Mouse (Mus musculus): ENCODE measurements around the gene Slc6a11. TPM values are rescaled to one million over a fixed set of nuclear protein-coding genes. Genes with fewer than 3 reads are reported as not detected.
A peak's percentile ranks its signal among the peaks of the same experiment; 100 is the strongest.

The Slc6a11 gene
- total RNA-seq, 2 experiments from 2014 or later: 86.7 to 88.2 TPM

- H3K4me3 ChIP-seq: no peak overlapping the region
- H3K27ac ChIP-seq: peak overlapping the region; percentile 37
- no peak for TF ChIP-seq CTCF (conservative IDR thresholded peaks at IDR 0.05)
- peak; percentile 40 to 43 for DNase-seq (ENCODE audit: low spot score in 2 of 2)
These were observed 123.9 kb downstream of the Slc6a11 start for GRCm38 (mm10) chr6:114254927-114255326.

GRCm38 (mm10) chr6:114257762-114258361, 126.8 kb downstream of the Slc6a11 start:
- no peak for DNase-seq (ENCODE audit: low spot score in 2 of 2)
- no peak overlapping the region for H3K4me3 ChIP-seq
- H3K27ac ChIP-seq: no peak overlapping the region
- no peak for TF ChIP-seq CTCF (conservative IDR thresholded peaks at IDR 0.05)

- DNase-seq (ENCODE audit: low spot score in 2 of 2): no peak
- no peak for TF ChIP-seq CTCF (conservative IDR thresholded peaks at IDR 0.05)
- no peak overlapping the region for H3K27ac ChIP-seq
- no peak overlapping the region for H3K4me3 ChIP-seq
These were observed 127.7 kb downstream of the Slc6a11 start for GRCm38 (mm10) chr6:114258661-114259193.

GRCm38 (mm10) chr6:114261609-114262008, 130.6 kb downstream of the Slc6a11 start:
- TF ChIP-seq CTCF (conservative IDR thresholded peaks at IDR 0.05): no peak
- DNase-seq (ENCODE audit: low spot score in 2 of 2): no peak
- Histone ChIP-seq H3K4me3 (no peak overlapping the region), H3K27ac (no peak overlapping the region)

GRCm38 (mm10) chr6:114264010-114264409, 133.0 kb downstream of the Slc6a11 start:
- H3K4me3 ChIP-seq: no peak overlapping the region
- H3K27ac ChIP-seq: no peak overlapping the region
- TF ChIP-seq CTCF (conservative IDR thresholded peaks at IDR 0.05): no peak
- DNase-seq (ENCODE audit: low spot score in 2 of 2): no peak

GRCm38 (mm10) chr6:114264426-114264825, 133.4 kb downstream of the Slc6a11 start:
- TF ChIP-seq CTCF (conservative IDR thresholded peaks at IDR 0.05): no peak
- H3K4me3 ChIP-seq: no peak overlapping the region
- no peak overlapping the region for H3K27ac ChIP-seq
- no peak for DNase-seq (ENCODE audit: low spot score in 2 of 2)

- Histone ChIP-seq H3K4me3 (no peak overlapping the region), H3K27ac (no peak overlapping the region)
- DNase-seq (ENCODE audit: low spot score in 2 of 2): no peak
- TF ChIP-seq CTCF (conservative IDR thresholded peaks at IDR 0.05): no peak
These were observed 135.2 kb downstream of the Slc6a11 start for GRCm38 (mm10) chr6:114266273-114266672.

GRCm38 (mm10) chr6:114267979-114268378, 136.9 kb downstream of the Slc6a11 start:
- H3K27ac ChIP-seq: no peak overlapping the region
- no peak for DNase-seq (ENCODE audit: low spot score in 2 of 2)
- TF ChIP-seq CTCF (conservative IDR thresholded peaks at IDR 0.05): no peak
- H3K4me3 ChIP-seq: no peak overlapping the region

- H3K27ac ChIP-seq: no peak overlapping the region
- no peak for DNase-seq (ENCODE audit: low spot score in 2 of 2)
- H3K4me3 ChIP-seq: no peak overlapping the region
- no peak for TF ChIP-seq CTCF (conservative IDR thresholded peaks at IDR 0.05)
These were observed 138.5 kb downstream of the Slc6a11 start for GRCm38 (mm10) chr6:114269589-114269988.

GRCm38 (mm10) chr6:114270799-114271198, 139.8 kb downstream of the Slc6a11 start:
- DNase-seq (ENCODE audit: low spot score in 2 of 2): no peak
- no peak overlapping the region for H3K4me3 ChIP-seq
- no peak overlapping the region for H3K27ac ChIP-seq
- TF ChIP-seq CTCF (conservative IDR thresholded peaks at IDR 0.05): no peak

GRCm38 (mm10) chr6:114272279-114272678, 141.2 kb downstream of the Slc6a11 start:
- no peak overlapping the region for H3K27ac ChIP-seq
- H3K4me3 ChIP-seq: no peak overlapping the region
- DNase-seq (ENCODE audit: low spot score in 2 of 2): peak in 1 of 2 experiments; percentile 35
- TF ChIP-seq CTCF (conservative IDR thresholded peaks at IDR 0.05): no peak

GRCm38 (mm10) chr6:114273997-114274728, 143.1 kb downstream of the Slc6a11 start:
- no peak for TF ChIP-seq CTCF (conservative IDR thresholded peaks at IDR 0.05)
- H3K4me3 ChIP-seq: no peak overlapping the region
- no peak for DNase-seq (ENCODE audit: low spot score in 2 of 2)
- H3K27ac ChIP-seq: no peak overlapping the region

GRCm38 (mm10) chr6:114275800-114276199, 144.8 kb downstream of the Slc6a11 start:
- peak; percentile 70 for TF ChIP-seq CTCF (conservative IDR thresholded peaks at IDR 0.05)
- no peak for DNase-seq (ENCODE audit: low spot score in 2 of 2)
- no peak overlapping the region for H3K4me3 ChIP-seq
- H3K27ac ChIP-seq: no peak overlapping the region
